Mouse (Mus musculus) testis, postnatal 14 days (tissue): ENCODE results near the gene Txndc17.

Experiments used
- DNase-seq: peaks from one replicate; pipeline ENCODE4 v3.0.0; 2021; ENCODE audit warnings: low spot score

The Txndc17 gene

DNA sequence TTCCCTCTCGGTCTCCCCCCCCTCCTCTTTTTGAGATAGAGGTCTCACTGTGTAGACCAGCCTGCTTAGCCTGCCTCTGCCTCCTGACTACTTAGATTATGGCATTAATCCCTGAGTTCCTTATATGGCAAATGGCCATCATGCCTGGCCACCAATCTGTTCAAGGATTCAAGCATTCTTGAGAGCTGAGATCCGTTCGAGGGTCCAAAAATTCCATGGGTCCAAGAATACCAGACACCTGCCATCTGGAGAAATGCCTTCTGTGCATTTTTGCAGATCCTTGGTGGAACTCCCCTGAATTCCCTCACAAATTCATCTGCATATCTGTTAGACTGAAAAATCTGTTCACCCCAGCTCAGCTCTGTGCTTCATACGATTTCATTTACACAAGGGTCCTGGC, 16.1 kb downstream of the Txndc17 start:
- no peak for DNase-seq

DNA sequence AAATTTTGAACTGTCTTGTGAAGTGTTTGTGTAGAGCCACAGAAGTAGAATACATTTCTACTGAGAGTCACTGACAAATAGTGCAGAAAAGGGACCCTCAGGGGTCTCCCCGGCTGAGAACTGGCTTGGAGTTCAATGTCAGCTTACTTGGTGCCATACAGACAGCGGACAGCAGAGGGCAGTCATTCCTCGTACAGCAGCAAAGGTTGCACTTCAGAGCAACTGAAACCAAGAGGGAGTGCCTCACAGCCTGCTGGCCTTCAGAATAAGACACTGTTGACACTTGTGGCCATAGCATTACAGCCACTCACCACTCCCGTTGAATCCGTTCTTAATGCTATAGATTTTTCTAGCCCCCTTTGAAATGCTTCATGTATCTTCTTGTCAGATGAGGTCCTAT, 17.5 kb downstream of the Txndc17 start:
- DNase-seq: no peak

DNA sequence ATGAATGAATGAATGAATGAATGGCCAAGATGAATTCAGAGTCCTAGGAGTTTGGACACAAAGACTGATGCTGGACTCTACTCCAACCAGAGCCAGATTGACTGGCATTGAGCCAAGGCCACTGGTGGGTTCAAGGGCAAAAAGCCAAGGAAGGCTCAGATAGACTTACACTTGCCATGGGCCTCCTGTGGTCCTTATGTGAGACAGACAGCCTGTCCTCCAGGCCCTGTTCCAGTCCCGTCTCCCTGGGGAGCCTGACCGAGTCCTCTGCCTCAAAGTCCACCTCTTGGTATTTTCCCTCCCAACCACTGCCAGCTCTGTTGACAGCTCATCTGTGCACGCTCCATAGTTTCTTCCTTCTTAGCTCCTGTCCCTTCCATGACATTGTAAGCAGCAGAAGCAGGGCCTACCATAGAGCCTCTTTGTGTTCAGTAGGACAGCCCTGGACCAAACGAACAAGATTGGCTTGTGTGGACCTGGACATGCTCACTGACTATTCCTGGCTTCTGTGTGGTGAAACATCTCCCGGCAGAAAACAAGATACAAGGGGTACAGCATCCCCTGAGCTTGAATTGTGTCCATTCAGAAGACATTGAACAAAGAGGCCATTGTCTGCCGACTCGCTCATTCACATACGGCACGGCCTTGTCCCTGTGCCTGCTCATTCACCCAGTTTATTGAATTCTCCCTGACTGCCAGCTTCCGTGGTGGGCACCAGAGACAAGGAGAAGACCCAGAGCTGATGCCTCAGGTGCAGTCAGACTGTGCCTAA, 18.9 kb downstream of the Txndc17 start:
- no peak for DNase-seq

DNA sequence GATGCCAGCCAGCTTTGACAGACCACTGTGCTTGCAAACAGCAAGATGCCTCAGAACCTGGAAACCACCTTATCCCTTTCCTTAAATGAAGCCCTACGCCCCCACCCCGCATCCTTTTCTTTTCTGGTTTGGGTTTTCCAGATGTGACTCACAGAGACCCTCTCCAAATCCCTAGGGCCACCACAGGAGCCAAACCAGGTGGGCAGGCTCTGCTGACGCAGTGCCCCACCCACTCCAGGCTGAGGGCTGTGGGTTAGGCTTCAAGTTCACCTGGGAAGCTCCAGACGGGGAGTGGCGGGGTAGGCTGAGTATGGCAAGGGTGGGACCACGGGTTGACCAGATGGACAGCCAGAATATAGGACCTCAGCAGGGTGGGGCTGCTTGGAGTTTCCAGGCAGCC, 19.6 kb downstream of the Txndc17 start:
- DNase-seq: no peak

DNA sequence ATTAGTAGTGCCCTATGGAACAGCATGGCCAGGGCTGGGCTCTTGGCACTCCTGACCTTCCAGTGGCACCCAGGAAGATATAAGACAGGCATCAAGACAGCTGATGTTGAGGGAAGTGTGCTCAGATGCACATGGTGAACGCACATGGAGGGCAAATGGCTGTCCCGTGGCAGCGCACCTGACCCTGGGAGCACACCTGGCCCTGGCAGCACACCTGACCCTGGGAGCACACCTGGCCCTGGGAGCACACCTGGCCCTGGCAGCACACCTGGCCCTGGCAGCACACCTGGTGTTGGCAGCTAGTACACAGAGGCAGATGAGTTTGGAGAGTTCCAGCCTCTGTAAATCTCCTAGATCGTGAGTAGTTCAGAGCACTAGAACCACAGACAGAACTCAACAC, 21.2 kb downstream of the Txndc17 start:
- no peak for DNase-seq

DNA sequence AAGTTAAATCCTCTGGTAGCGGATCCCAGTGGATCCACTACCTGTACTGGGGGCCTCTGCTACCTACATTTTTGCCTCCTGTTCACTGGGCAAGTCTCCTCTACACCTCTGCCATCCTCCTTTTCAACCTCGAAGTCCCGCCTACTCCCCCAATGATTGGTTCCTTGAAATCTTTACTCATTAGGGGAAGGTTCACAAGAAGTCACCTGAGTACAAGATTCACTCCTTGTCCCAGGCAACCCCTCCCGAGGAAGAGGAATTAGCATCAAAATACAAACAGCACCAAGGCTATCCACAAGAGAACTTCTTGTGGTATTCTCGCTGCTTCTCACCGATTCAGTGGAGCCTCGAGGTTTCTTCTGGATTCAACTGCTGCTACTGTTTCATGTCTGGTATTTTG, 24.7 kb downstream of the Txndc17 start:
- DNase-seq: no peak

DNA sequence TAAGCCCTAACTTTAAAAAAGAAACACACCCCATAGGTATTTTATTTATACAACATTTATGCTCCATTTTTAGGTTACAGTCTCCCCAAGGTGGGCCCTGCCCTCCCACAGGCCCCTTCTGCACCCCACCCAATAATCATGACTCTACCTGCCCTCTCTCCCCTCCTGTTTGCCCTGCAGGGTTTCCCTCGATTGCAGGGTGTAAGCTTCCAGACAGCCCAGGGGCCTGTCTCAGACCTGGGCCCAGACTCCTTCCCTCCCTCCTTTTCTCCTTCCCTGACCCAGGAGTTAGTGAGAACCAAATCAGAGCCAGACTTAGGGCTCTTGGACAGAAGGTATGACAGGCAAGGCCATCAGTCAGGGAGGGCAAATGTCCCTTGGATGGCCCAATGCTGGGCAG, 25.6 kb downstream of the Txndc17 start:
- DNase-seq: no peak

DNA sequence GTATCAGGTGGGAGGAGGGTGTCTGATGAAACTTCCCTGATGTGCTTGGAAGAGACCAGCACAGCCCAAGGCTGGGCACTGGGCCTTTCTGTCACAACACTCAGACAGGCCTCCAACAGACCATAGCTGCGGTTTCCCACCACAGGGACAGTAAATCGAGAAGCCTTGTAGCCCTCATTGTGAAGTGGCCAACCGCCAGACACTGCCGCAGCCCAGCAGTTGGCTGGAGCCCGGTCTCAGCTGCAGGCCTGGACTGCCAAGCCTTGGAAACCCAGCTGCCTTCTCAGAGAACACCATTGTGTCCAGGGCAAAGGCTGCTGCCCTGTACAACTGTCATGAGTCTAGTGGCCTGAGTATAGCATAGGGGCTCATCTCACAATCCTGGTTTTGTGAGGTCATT, 26.7 kb downstream of the Txndc17 start:
- DNase-seq: no peak

DNA sequence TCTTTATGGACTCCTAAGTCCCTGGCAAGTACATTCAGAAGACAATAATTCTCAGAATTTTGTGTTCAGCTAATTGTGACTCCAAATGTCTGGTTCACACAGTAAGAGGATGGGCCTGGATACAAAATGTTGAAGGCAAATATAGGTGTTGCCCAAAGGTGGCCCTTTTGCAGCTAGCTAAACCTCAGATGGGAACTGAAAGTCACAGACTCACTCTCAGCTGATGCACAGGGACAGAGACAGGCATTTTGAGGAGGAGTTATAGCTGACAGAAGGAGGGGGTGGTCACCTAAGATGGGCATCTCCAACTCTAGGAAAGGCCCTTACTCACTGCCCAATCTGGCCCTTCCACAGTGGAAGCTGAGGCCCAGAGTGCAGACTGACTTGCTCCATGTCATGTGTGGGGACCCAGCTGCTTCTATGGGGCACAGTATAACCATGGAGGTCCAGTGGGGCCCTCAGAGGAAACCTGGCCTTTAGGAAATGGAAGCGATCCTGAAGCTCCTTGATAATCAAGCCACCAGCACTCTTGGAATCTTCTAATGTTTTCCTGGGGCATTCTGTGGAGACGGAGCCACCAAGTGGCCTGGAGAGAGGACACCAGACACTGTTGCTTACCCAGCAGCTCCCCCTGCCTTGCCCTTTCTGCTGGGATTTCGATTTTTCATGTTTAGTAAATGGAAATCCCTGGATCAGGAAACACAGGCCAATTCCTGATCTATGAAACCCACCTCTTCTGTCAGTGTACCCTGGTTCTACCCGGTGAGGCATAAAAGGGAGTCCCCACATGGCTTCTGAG, 32.9 kb downstream of the Txndc17 start:
- no peak for DNase-seq

DNA sequence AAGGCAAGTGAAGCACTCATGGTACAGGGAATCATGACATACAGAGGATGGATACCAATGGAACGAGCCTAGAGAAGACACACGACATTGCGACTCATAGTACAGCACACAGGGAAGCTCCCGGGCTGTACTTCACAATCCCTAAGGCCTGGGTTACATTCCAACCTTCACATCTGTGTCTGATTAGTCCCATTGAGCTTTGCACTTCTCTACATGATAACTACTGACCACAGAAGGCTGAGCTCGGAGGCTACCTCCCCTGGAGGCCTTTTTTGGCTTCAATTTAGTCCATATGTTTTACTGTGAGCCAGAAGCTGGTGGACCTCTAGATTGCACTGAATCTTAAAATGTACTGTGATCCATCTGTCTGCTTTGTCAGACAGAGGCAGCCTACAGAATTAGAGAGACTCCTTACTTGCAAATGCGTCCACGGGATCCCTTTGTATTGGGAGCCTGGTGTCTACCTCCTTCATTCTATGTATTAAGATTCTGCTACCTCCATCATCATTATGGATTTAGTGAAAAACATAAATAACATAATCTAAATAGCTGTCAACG, 37.9 kb downstream of the Txndc17 start:
- DNase-seq: no peak

DNA sequence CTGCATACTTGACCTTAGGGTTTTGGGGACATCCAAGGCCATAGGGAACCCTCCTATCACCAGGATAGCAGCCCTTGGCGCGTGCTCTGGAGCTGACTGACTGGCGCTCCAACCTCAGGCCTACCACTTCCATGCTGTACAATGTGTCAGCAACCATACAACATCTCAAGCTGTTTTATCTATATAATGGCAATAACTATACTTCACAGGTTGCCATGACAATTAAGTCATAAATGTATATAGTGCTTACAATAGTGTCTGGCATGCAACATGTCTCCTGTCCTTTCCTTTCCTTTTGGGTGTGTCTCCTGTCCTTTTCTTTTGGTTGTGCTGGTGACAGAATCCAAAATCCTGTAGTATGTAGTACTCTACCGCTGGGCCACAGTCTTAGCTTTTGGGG, 48.3 kb downstream of the Txndc17 start:
- no peak for DNase-seq

DNA sequence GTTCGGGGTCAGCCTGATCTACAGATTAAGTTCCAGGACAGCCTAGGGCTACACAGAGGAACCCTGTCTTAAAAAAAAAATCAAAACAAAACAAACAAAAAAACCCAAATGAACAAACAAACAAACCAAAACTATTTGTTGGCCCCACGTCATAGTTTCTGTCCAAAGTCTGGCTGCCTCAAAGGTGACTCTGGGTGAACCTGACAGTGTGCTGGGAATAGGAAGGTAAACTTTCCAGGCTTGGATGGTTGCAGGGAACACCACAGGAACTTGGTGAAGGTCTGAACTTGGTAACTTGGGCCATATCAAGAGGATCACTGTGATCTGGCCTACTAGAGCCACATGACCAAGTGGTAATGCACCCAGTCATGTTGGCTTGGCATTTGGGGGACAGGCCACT, 49.1 kb downstream of the Txndc17 start:
- DNase-seq: no peak
